Mouse (Mus musculus) CH12.LX (cell line): ENCODE measurements around the gene Asb13.

Experiments used
- CTCF ChIP-seq, 2 experiments: IDR thresholded peaks in 1 of 2; conservative IDR thresholded peaks in 1 of 2; 2 replicates each; pipeline ENCODE4 v1.5.1; 2011 to 2012; ENCODE audit warnings: low read depth in 2 of 2, low read length in 2 of 2, improper control_type of control experiment in 1 of 2, inconsistent platforms in 1 of 2, mild to moderate bottlenecking in 1 of 2, moderate library complexity in 1 of 2
- ELF1 ChIP-seq: IDR thresholded peaks from 2 replicates; pipeline ENCODE4 v1.6.1; 2014; ENCODE audit warnings: low read depth, mild to moderate bottlenecking, inconsistent platforms, low read length, improper control_type of control experiment
- EP300 ChIP-seq: IDR thresholded peaks from 2 replicates; pipeline ENCODE4 v1.6.1; 2011; ENCODE audit warnings: low read length, improper control_type of control experiment
- ETS1 ChIP-seq: conservative IDR thresholded peaks from 2 replicates; pipeline ENCODE4 v1.6.1; 2012; ENCODE audit warnings: low read depth, mild to moderate bottlenecking, inconsistent platforms, low read length, improper control_type of control experiment, moderate library complexity
- MAZ ChIP-seq: IDR thresholded peaks from 2 replicates; pipeline ENCODE4 v1.6.1; 2012; ENCODE audit warnings: low read depth, mild to moderate bottlenecking, inconsistent platforms, low read length, improper control_type of control experiment, moderate library complexity
- POLR2AphosphoS2 ChIP-seq: IDR thresholded peaks from 2 replicates; pipeline ENCODE4 v1.6.1; 2011; ENCODE audit warnings: low read depth, low read length, improper control_type of control experiment
- RAD21 ChIP-seq: IDR thresholded peaks from 2 replicates; pipeline ENCODE4 v1.6.1; 2011; ENCODE audit warnings: low read depth, mild to moderate bottlenecking, low read length, improper control_type of control experiment, moderate library complexity
- RCOR1 ChIP-seq: conservative IDR thresholded peaks from 2 replicates; pipeline ENCODE4 v1.6.1; 2012; ENCODE audit warnings: low read depth, mild to moderate bottlenecking, inconsistent platforms, low read length, improper control_type of control experiment
- SMC3 ChIP-seq: IDR thresholded peaks from 2 replicates; pipeline ENCODE4 v1.6.1; 2011; ENCODE audit warnings: low read depth, low read length, improper control_type of control experiment
- UBTF ChIP-seq: IDR thresholded peaks from 2 replicates; pipeline ENCODE4 v1.6.1; 2012; ENCODE audit warnings: low read depth, mild to moderate bottlenecking, inconsistent platforms, low read length, improper control_type of control experiment, moderate library complexity
- USF1 ChIP-seq: IDR thresholded peaks from 2 replicates; pipeline ENCODE4 v1.6.1; 2014; ENCODE audit warnings: low read depth, mild to moderate bottlenecking, inconsistent platforms, low read length, improper control_type of control experiment

GRCm38 (mm10) chr13:3669611-3670010 lies 35.8 kb downstream of the Asb13 start:
- TF ChIP-seq SMC3 (no peak), CTCF (conservative IDR thresholded peaks at IDR 0.05 in 1 of 2, IDR thresholded peaks at IDR 0.05 in 1 of 2; ENCODE audit: low read depth in 2 of 2, low read length in 2 of 2) (no peak), UBTF (no peak), EP300 (no peak), MAZ (no peak), USF1 (no peak), RAD21 (no peak), ETS1 (no peak), ELF1 (no peak), RCOR1 (no peak), POLR2AphosphoS2 (no peak)
